Mouse (Mus musculus): Measurements from ENCODE around the gene Dhps. TPM values are rescaled to one million over a fixed set of nuclear protein-coding genes. Genes with fewer than 3 reads are reported as not detected.
"Not testable (repeated sequence)": the region's sequence is repeated elsewhere in the genome, so short reads cannot be mapped to it uniquely, and the experiment has no call there.

Gene Dhps
- polyA plus RNA-seq, 1 experiment from 2014 or later: 86.9 TPM

GRCm38 (mm10) chr8:85119052-85119981 is 47.8 kb downstream of the Dhps start:
- H3K27me3 ChIP-seq: no peaks in the 10 kb centered on the region
- H3K27ac ChIP-seq (replicated peaks): peak overlapping the region; percentile 68
- no peaks in the 10 kb centered on the region for H3K9me3 ChIP-seq
- peaks cover 10% of the 10 kb centered on the region; the same call in 1 of the 2 replicates for H3K4me1 ChIP-seq (replicated peaks)
- no peaks in the 10 kb centered on the region for H3K36me3 ChIP-seq
- peak overlapping the region; percentile 59 for H3K4me3 ChIP-seq
- peak overlapping the region; percentile 66 for H3K4me2 ChIP-seq
- peak overlapping the region; percentile 73 for H3K9ac ChIP-seq
- ATAC-seq (ENCODE audit: low read depth): peak; percentile 86
- 7% methylated on average over 37 of the region's 37 CpGs for WGBS

GRCm38 (mm10) chr8:85120251-85120650 is 48.7 kb downstream of the Dhps start:
- 82% methylated on average over 5 of the region's 5 CpGs for WGBS
- not testable (repeated sequence) for ATAC-seq (ENCODE audit: low read depth)

GRCm38 (mm10) chr8:85122995-85123394 is 51.4 kb downstream of the Dhps start, which contains the start of gene Zfp791:
TSS of gene Zfp791 (minus strand) at chr8:85123095.
- no peak within 1 kb of the TSS for H3K4me2 ChIP-seq
- no peak within 1 kb of the TSS for H3K4me3 ChIP-seq
- H3K9ac ChIP-seq: no peak within 1 kb of the TSS
- peaks cover 10% of the 10 kb centered on the region; the same call in 1 of the 2 replicates for H3K4me1 ChIP-seq (replicated peaks)
- no peak for ATAC-seq (ENCODE audit: low read depth)
- H3K27me3 ChIP-seq: no peaks in the 10 kb centered on the region
- no peak within 1 kb of the TSS for H3K27ac ChIP-seq (replicated peaks)
- 85% methylated on average over 3 of the region's 3 CpGs for WGBS
- H3K9me3 ChIP-seq: no peaks in the 10 kb centered on the region
- no peaks in the 10 kb centered on the region for H3K36me3 ChIP-seq

More at GRCm38 (mm10) chr8:85120251-85120650, 48.7 kb downstream of the Dhps start:
- H3K9ac ChIP-seq; H3K4me3 ChIP-seq; H3K9me3 ChIP-seq; H3K36me3 ChIP-seq; H3K27me3 ChIP-seq; H3K27ac ChIP-seq (replicated peaks); H3K4me1 ChIP-seq (replicated peaks); H3K4me2 ChIP-seq: not testable (repeated sequence)

GRCm38 (mm10) chr8:85123691-85124090 is 52.1 kb downstream of the Dhps start:
- Histone ChIP-seq H3K4me2 (no peak overlapping the region), H3K27ac (replicated peaks) (no peak overlapping the region), H3K9ac (no peak overlapping the region), H3K4me3 (no peak overlapping the region), H3K9me3 (no peaks in the 10 kb centered on the region), H3K4me1 (replicated peaks) (peaks cover 7% of the 10 kb centered on the region; the same call in 1 of the 2 replicates), H3K36me3 (no peaks in the 10 kb centered on the region), H3K27me3 (no peaks in the 10 kb centered on the region)
- ATAC-seq (ENCODE audit: low read depth): no peak
- WGBS: 93% methylated on average over 8 of the region's 8 CpGs

Small RNA genes lying within 50 kb of the gene (microRNA-seq; reads per million reads assigned to microRNA genes)
- 3.1 reads per million, percentile 14 among the genes with 10 or more reads in this experiment for gene Gm23388
- 0.74 reads per million for gene Mir7070

Other genes with a start within 250 kb of the Dhps start
- 12.3 and 12.8 TPM in 2 replicates for gene Dand5, start 248.9 kb upstream of the Dhps start, polyA plus RNA-seq (2015; fragmentation: Nextera tagmentation; extraction: Ambion mirVana)
- 35.1 and 39.8 TPM in 2 replicates for gene Gadd45gip1, start 240.2 kb upstream of the Dhps start, polyA plus RNA-seq (2015; fragmentation: Nextera tagmentation; extraction: Ambion mirVana)
- 69.9 and 74.2 TPM in 2 replicates for gene Rad23a, start 231.1 kb upstream of the Dhps start, polyA plus RNA-seq (2015; fragmentation: Nextera tagmentation; extraction: Ambion mirVana)
- 766 and 971 TPM in 2 replicates for gene Calr, start 224.8 kb upstream of the Dhps start, polyA plus RNA-seq (2015; fragmentation: Nextera tagmentation; extraction: Ambion mirVana)
- 102 and 104 TPM in 2 replicates for gene Farsa, start 214.8 kb upstream of the Dhps start, polyA plus RNA-seq (2015; fragmentation: Nextera tagmentation; extraction: Ambion mirVana)
- 16.4 and 16.6 TPM in 2 replicates for gene Syce2, start 199.6 kb upstream of the Dhps start, polyA plus RNA-seq (2015; fragmentation: Nextera tagmentation; extraction: Ambion mirVana)
- gene Gcdh, start 177.8 kb upstream of the Dhps start, polyA plus RNA-seq (2015; fragmentation: Nextera tagmentation; extraction: Ambion mirVana): 37.2 and 37.3 TPM in 2 replicates
- 0.90 and 0.91 TPM in 2 replicates for gene Klf1, start 169.8 kb upstream of the Dhps start, polyA plus RNA-seq (2015; fragmentation: Nextera tagmentation; extraction: Ambion mirVana)
- gene Dnase2a, start 163.2 kb upstream of the Dhps start, polyA plus RNA-seq (2015; fragmentation: Nextera tagmentation; extraction: Ambion mirVana): 4.5 and 8.8 TPM in 2 replicates
- gene Mast1, start 134.4 kb upstream of the Dhps start, polyA plus RNA-seq (2015; fragmentation: Nextera tagmentation; extraction: Ambion mirVana): 62.7 and 70.3 TPM in 2 replicates
- 1.4 and 1.6 TPM in 2 replicates for gene Rtbdn, start 124.8 kb upstream of the Dhps start, polyA plus RNA-seq (2015; fragmentation: Nextera tagmentation; extraction: Ambion mirVana)
- not detected in 2 replicates for gene Gm49661, start 102.3 kb upstream of the Dhps start, polyA plus RNA-seq (2015; fragmentation: Nextera tagmentation; extraction: Ambion mirVana)
- gene Prdx2, start 102.2 kb upstream of the Dhps start, polyA plus RNA-seq (2015; fragmentation: Nextera tagmentation; extraction: Ambion mirVana): 1,236 and 1,369 TPM in 2 replicates
- 55.0 and 55.6 TPM in 2 replicates for gene Rnaseh2a, start 102.0 kb upstream of the Dhps start, polyA plus RNA-seq (2015; fragmentation: Nextera tagmentation; extraction: Ambion mirVana)
- 7.5 and 8.4 TPM in 2 replicates for gene Junb, start 93.0 kb upstream of the Dhps start, polyA plus RNA-seq (2015; fragmentation: Nextera tagmentation; extraction: Ambion mirVana)
- 22.8 and 25.0 TPM in 2 replicates for gene Hook2, start 81.2 kb upstream of the Dhps start, polyA plus RNA-seq (2015; fragmentation: Nextera tagmentation; extraction: Ambion mirVana)
- gene Best2, start 57.2 kb upstream of the Dhps start, polyA plus RNA-seq (2015; fragmentation: Nextera tagmentation; extraction: Ambion mirVana): not detected in 2 replicates
- 148 and 151 TPM in 2 replicates for gene Asna1, start 46.5 kb upstream of the Dhps start, polyA plus RNA-seq (2015; fragmentation: Nextera tagmentation; extraction: Ambion mirVana)
- gene Trir, start 44.9 kb upstream of the Dhps start, polyA plus RNA-seq (2015; fragmentation: Nextera tagmentation; extraction: Ambion mirVana): 147 and 170 TPM in 2 replicates
- 49.0 and 52.7 TPM in 2 replicates for gene Tnpo2, start 34.8 kb upstream of the Dhps start, polyA plus RNA-seq (2015; fragmentation: Nextera tagmentation; extraction: Ambion mirVana)
- 48.6 and 50.8 TPM in 2 replicates for gene Fbxw9, start 11.7 kb upstream of the Dhps start, polyA plus RNA-seq (2015; fragmentation: Nextera tagmentation; extraction: Ambion mirVana)
- gene Gm5741, start 3.8 kb upstream of the Dhps start, polyA plus RNA-seq (2015; fragmentation: Nextera tagmentation; extraction: Ambion mirVana): 1.5 TPM in 1 of 2 replicates, not detected in the other
- gene Wdr83os, start 9.0 kb downstream of the Dhps start, polyA plus RNA-seq (2015; fragmentation: Nextera tagmentation; extraction: Ambion mirVana): 117 and 118 TPM in 2 replicates
- gene Wdr83, start 9.5 kb downstream of the Dhps start, polyA plus RNA-seq (2015; fragmentation: Nextera tagmentation; extraction: Ambion mirVana): 56.5 and 58.6 TPM in 2 replicates
- gene Man2b1, start 11.5 kb downstream of the Dhps start, polyA plus RNA-seq (2015; fragmentation: Nextera tagmentation; extraction: Ambion mirVana): 18.7 and 19.2 TPM in 2 replicates
- 2.3 and 2.9 TPM in 2 replicates for gene Zfp791, start 51.3 kb downstream of the Dhps start, polyA plus RNA-seq (2015; fragmentation: Nextera tagmentation; extraction: Ambion mirVana)
- not detected in 2 replicates for gene Cks1brt, start 80.2 kb downstream of the Dhps start, polyA plus RNA-seq (2015; fragmentation: Nextera tagmentation; extraction: Ambion mirVana)
- gene Olfr371, start 154.2 kb downstream of the Dhps start, polyA plus RNA-seq (2015; fragmentation: Nextera tagmentation; extraction: Ambion mirVana): not detected in 2 replicates
- 73.5 and 78.3 TPM in 2 replicates for gene Orc6, start 227.9 kb downstream of the Dhps start, polyA plus RNA-seq (2015; fragmentation: Nextera tagmentation; extraction: Ambion mirVana)
- gene Vps35, start 228.0 kb downstream of the Dhps start, polyA plus RNA-seq (2015; fragmentation: Nextera tagmentation; extraction: Ambion mirVana): 178 and 183 TPM in 2 replicates

All from neural tube, embryonic 13.5 days (tissue).